In the genomic region with DNA sequence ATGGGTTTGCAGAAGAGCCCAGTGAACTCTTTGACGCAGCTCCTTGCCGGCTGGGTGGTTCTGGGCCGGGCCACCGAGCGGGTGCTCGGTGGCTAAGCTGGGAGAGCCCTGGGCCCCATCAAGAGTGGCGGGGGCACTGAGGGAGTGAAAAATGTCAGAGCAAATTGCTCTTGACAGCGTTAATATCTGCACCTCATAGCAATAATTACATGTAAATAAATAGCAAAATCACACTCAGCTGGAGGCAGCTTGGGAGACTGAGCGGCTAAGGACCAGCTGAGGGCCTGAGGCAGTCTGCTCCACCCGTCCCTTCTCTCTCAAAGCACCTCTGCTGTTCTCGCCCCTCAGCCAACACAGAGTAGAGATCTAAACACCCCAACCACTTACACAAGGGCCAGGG, we compare ENCODE assay signal across 16 mouse cellular contexts.
"Had no signal": no experiment of that assay in that cellular context is flagged by ENCODE, and none has a peak within 500 bp of the region (broad histone marks: within the 10 kb centered on the region; RNA-seq: fewer than 3 reads in every experiment).

No protein-coding gene starts in this region.

- DNase-seq: kidney, adult 9 months; kidney, postnatal 36 days; layer of hippocampus, adult 9-11 months; layer of hippocampus, postnatal 36 days; lung, embryonic 14.5 days; lung, postnatal 10 days; lung, postnatal 4 days; right cerebral cortex, postnatal 4 days; spleen, adult 18-20 months; thymus, adult 18-20 months; thymus, postnatal 14 days had no signal

- H3K4me1 ChIP-seq: liver, embryonic 12.5 days had no signal

- H3K9ac ChIP-seq: limb, embryonic 15.5 days; liver, embryonic 12.5 days; lung, embryonic 14.5 days; neural tube, embryonic 15.5 days had no signal

- H3K4me3 ChIP-seq: limb, embryonic 15.5 days; liver, embryonic 12.5 days; myocyte; neural tube, embryonic 15.5 days had no signal

- H3K36me3 ChIP-seq: limb, embryonic 15.5 days; liver, embryonic 12.5 days; neural tube, embryonic 15.5 days had no signal

- H3K4me2 ChIP-seq: limb, embryonic 15.5 days; liver, embryonic 12.5 days; lung, embryonic 14.5 days; neural tube, embryonic 15.5 days had no signal

- H3K9me3 ChIP-seq: limb, embryonic 15.5 days; liver, embryonic 12.5 days; neural tube, embryonic 15.5 days had no signal

- ATAC-seq: liver, embryonic 12.5 days had no signal

- H3K27ac ChIP-seq: kidney, postnatal 0 days; limb, embryonic 15.5 days; liver, embryonic 12.5 days; neural tube, embryonic 15.5 days had no signal
